Mouse (Mus musculus) Muller cell, postnatal 12 days (primary cell): ENCODE measurements around the gene Unc119b.
A peak's percentile ranks its signal among the peaks of the same experiment; 100 is the strongest.
"Not testable (repeated sequence)": the region's sequence is repeated elsewhere in the genome, so short reads cannot be mapped to it uniquely, and the experiment has no call there.

Experiments used
- DNase-seq: peaks from one replicate; pipeline ENCODE4 v3.0.0-alpha.2; 2015; ENCODE audit errors: inconsistent ontology term

The Unc119b gene

GRCm38 (mm10) chr5:115158040-115158983, 23.5 kb upstream of the Unc119b start, which contains the start of gene Mlec:
TSS of gene Mlec (minus strand) at chr5:115158179.
- peak; percentile 100 for DNase-seq

GRCm38 (mm10) chr5:115156933-115157589, 22.3 kb upstream of the Unc119b start:
- DNase-seq, result no peak

GRCm38 (mm10) chr5:115156401-115156800, 21.6 kb upstream of the Unc119b start:
- no peak for DNase-seq

- DNase-seq, result no peak
Observed at GRCm38 (mm10) chr5:115155831-115156230, 21.1 kb upstream of the Unc119b start.

- no peak for DNase-seq
Observed at GRCm38 (mm10) chr5:115155156-115155631, 20.4 kb upstream of the Unc119b start.

GRCm38 (mm10) chr5:115152132-115152956, 17.6 kb upstream of the Unc119b start:
- no peak for DNase-seq

GRCm38 (mm10) chr5:115151457-115151856, 16.7 kb upstream of the Unc119b start:
- DNase-seq, result no peak

GRCm38 (mm10) chr5:115150991-115151390, 16.2 kb upstream of the Unc119b start:
- DNase-seq, result no peak

GRCm38 (mm10) chr5:115149675-115150459, 15.1 kb upstream of the Unc119b start:
- DNase-seq, result no peak

- not testable (repeated sequence) for DNase-seq
Observed at GRCm38 (mm10) chr5:115148872-115149271, 14.1 kb upstream of the Unc119b start.

- DNase-seq, result no peak
Observed at GRCm38 (mm10) chr5:115148378-115148777, 13.6 kb upstream of the Unc119b start.

GRCm38 (mm10) chr5:115147388-115147787, 12.6 kb upstream of the Unc119b start:
- no peak for DNase-seq

- no peak for DNase-seq
Observed at GRCm38 (mm10) chr5:115146747-115147130, 12.0 kb upstream of the Unc119b start.

GRCm38 (mm10) chr5:115145976-115146746, 11.4 kb upstream of the Unc119b start:
- DNase-seq, result no peak

- no peak for DNase-seq
Observed at GRCm38 (mm10) chr5:115145253-115145968, 10.6 kb upstream of the Unc119b start.

GRCm38 (mm10) chr5:115144471-115144870, 9.7 kb upstream of the Unc119b start:
- no peak for DNase-seq

GRCm38 (mm10) chr5:115143552-115143951, 8.8 kb upstream of the Unc119b start:
- DNase-seq, result no peak

- DNase-seq, result no peak
Observed at GRCm38 (mm10) chr5:115142166-115142697, 7.5 kb upstream of the Unc119b start.

- DNase-seq, result no peak
Observed at GRCm38 (mm10) chr5:115140726-115141125, 6.0 kb upstream of the Unc119b start.
